Mouse (Mus musculus): ENCODE measurements around the gene 4930579F01Rik.

Gene 4930579F01Rik

DNA sequence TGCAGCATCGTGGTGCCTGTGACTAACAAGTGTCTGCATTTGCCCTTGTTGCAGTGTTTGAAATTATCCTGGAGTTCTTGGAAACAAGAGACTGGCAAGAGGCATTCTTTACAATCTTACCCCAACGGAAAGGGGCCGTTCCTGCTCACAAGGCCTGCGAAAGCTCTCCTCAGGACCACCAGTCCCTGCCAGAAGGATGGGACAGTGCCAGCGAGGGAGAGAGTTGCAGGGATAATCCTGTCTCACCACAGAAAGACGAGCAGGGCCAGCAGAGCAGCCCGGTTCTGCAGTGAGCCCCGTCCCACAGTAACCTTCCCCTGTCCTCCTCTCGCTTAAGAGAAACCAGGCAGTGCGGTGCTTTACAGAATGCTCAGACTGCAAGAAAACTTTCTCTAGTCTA, 37.0 kb downstream of the 4930579F01Rik start:
- TF ChIP-seq POU5F1 (IDR thresholded peaks at IDR 0.05; ENCODE audit: borderline replicate concordance, low read length), result no peak
- no peak for TF ChIP-seq NANOG (IDR thresholded peaks at IDR 0.05; ENCODE audit: borderline replicate concordance, low read length)
- no peak for TF ChIP-seq CTCF (conservative IDR thresholded peaks at IDR 0.05; ENCODE audit: low read length)
- Histone ChIP-seq H3K9me3 (ENCODE audit: low read length) (peaks cover 11% of the 10 kb centered on the region), H3K36me3 (ENCODE audit: insufficient read depth, low read length) (peaks cover 40% of the 10 kb centered on the region), H3K27me3 (ENCODE audit: insufficient read depth, low read length) (no peaks in the 10 kb centered on the region), H3K4me1 (replicated peaks; ENCODE audit: low read depth, low read length) (peaks cover 16% of the 10 kb centered on the region), H3K4me3 (replicated peaks; ENCODE audit: low read length) (no peak overlapping the region)

DNA sequence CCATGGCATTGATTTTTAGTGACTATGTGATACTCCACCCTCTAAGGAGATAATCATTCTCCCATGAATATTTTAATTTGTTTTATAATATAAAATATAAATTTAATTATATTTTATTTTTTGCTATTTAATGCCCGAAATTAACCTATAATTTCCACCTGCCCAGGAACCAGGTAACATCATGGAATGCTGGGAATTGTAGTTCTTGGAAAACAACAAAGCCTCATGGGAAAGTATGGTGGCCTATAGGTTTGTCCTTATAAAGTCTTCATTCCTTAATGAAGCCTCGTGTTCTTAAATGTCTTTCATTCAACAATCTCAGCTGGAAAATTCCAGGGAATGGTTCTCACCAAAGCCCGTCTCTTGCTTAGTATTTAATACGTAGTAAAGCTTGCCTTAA, 38.6 kb downstream of the 4930579F01Rik start:
- Histone ChIP-seq H3K4me1 (replicated peaks; ENCODE audit: low read depth, low read length) (peaks cover 14% of the 10 kb centered on the region), H3K9me3 (ENCODE audit: low read length) (peaks cover 11% of the 10 kb centered on the region), H3K27me3 (ENCODE audit: insufficient read depth, low read length) (no peaks in the 10 kb centered on the region), H3K4me3 (replicated peaks; ENCODE audit: low read length) (no peak overlapping the region), H3K36me3 (ENCODE audit: insufficient read depth, low read length) (peaks cover 55% of the 10 kb centered on the region)
- TF ChIP-seq NANOG (IDR thresholded peaks at IDR 0.05; ENCODE audit: borderline replicate concordance, low read length) (no peak), CTCF (conservative IDR thresholded peaks at IDR 0.05; ENCODE audit: low read length) (no peak), POU5F1 (IDR thresholded peaks at IDR 0.05; ENCODE audit: borderline replicate concordance, low read length) (no peak)

DNA sequence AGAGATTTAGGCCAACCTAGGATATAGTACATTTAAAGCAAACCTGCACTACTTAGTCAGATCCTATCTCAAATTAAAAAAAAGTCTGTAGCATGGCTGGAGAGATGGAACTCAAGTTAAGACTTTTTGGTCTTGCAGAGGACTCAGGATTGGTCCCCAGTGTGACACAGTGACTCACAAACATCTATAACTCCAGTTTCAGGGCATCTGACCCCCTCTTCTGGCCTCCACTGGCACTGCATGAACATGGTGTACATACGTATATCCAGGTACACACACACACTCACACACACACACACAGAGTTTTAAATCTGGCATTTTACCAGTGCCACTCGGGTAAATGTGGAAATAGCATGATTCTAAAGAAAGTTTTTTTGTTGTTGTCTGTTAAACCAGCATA, 44.8 kb downstream of the 4930579F01Rik start:
- Histone ChIP-seq H3K4me1 (replicated peaks; ENCODE audit: low read depth, low read length) (peaks cover 7% of the 10 kb centered on the region), H3K27me3 (ENCODE audit: insufficient read depth, low read length) (no peaks in the 10 kb centered on the region), H3K4me3 (replicated peaks; ENCODE audit: low read length) (no peak overlapping the region), H3K36me3 (ENCODE audit: insufficient read depth, low read length) (peaks cover 51% of the 10 kb centered on the region), H3K9me3 (ENCODE audit: low read length) (peaks cover 11% of the 10 kb centered on the region)
- no peak for TF ChIP-seq NANOG (IDR thresholded peaks at IDR 0.05; ENCODE audit: borderline replicate concordance, low read length)
- peak; percentile 28 for TF ChIP-seq CTCF (conservative IDR thresholded peaks at IDR 0.05; ENCODE audit: low read length)
- no peak for TF ChIP-seq POU5F1 (IDR thresholded peaks at IDR 0.05; ENCODE audit: borderline replicate concordance, low read length)

DNA sequence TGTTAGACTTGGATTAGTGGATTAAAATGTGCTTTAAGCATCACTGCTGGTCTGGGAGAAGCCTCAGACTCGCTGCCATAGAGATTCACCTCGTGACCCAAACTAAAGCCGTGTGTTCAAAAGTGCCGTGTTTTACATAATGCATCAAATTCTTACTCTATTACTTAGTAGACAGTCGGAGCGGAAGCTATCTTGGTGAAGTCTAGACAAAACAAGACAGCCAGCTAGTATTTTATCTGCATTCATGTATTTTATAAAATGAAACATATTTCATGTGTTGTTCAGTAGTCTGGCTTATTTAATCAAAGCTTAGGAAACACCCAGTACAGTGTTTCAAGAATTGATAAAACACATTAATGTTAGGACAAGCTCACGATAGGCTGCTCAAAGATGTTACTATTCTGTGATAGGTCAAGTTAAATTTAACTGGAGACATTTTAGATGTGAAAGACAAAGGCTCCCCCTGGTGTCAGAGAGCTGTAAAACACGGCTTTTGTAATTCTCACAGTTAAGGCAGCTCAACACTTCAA, 48.9 kb downstream of the 4930579F01Rik start, which contains the start of gene Mttp:
Mttp (minus strand) TSS at position 327 of the 530 bp plus-strand sequence.
- Histone ChIP-seq H3K4me3 (replicated peaks; ENCODE audit: low read length) (peak within 1 kb of the TSS; percentile 86), H3K4me1 (replicated peaks; ENCODE audit: low read depth, low read length) (peaks cover 15% of the 10 kb centered on the region), H3K9me3 (ENCODE audit: low read length) (no peaks in the 10 kb centered on the region), H3K36me3 (ENCODE audit: insufficient read depth, low read length) (peaks cover 18% of the 10 kb centered on the region), H3K27me3 (ENCODE audit: insufficient read depth, low read length) (no peaks in the 10 kb centered on the region)
- peak; percentile 45 for TF ChIP-seq CTCF (conservative IDR thresholded peaks at IDR 0.05; ENCODE audit: low read length)
- TF ChIP-seq POU5F1 (IDR thresholded peaks at IDR 0.05; ENCODE audit: borderline replicate concordance, low read length), result no peak

DNA sequence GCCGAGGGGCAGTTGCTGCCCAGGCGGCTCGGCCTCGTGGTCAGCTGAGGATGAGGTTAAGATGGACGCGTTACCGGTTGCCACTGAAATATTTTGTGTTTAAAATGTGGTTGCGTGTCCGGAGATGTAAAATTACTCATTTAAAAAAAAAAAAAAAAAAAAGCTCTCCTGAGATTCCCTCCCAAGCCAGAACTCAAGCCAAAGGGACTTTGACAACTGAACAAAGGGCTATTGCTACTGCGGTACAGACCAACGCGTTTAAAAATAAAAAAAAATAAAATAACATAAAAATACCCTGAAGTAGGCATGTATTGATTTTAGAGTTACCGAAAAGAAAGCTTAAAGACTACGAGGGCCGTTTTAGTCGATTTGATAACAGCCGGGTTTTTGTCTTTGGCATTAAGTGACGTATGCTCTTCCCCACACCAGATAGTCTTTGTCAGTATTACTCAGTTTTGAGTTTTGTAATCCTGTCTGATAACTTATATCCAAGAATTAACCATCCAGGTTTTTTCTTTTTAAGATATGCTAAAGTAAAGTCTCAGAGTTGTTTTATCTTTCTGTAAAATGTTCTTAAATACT, 49.5 kb downstream of the 4930579F01Rik start:
- Histone ChIP-seq H3K9me3 (ENCODE audit: low read length) (no peaks in the 10 kb centered on the region), H3K27me3 (ENCODE audit: insufficient read depth, low read length) (no peaks in the 10 kb centered on the region), H3K4me3 (replicated peaks; ENCODE audit: low read length) (peak overlapping the region; percentile 86), H3K36me3 (ENCODE audit: insufficient read depth, low read length) (peaks cover 16% of the 10 kb centered on the region), H3K4me1 (replicated peaks; ENCODE audit: low read depth, low read length) (peaks cover 15% of the 10 kb centered on the region)
- TF ChIP-seq CTCF (conservative IDR thresholded peaks at IDR 0.05; ENCODE audit: low read length) (no peak), POU5F1 (IDR thresholded peaks at IDR 0.05; ENCODE audit: borderline replicate concordance, low read length) (no peak), NANOG (IDR thresholded peaks at IDR 0.05; ENCODE audit: borderline replicate concordance, low read length) (no peak)

DNA sequence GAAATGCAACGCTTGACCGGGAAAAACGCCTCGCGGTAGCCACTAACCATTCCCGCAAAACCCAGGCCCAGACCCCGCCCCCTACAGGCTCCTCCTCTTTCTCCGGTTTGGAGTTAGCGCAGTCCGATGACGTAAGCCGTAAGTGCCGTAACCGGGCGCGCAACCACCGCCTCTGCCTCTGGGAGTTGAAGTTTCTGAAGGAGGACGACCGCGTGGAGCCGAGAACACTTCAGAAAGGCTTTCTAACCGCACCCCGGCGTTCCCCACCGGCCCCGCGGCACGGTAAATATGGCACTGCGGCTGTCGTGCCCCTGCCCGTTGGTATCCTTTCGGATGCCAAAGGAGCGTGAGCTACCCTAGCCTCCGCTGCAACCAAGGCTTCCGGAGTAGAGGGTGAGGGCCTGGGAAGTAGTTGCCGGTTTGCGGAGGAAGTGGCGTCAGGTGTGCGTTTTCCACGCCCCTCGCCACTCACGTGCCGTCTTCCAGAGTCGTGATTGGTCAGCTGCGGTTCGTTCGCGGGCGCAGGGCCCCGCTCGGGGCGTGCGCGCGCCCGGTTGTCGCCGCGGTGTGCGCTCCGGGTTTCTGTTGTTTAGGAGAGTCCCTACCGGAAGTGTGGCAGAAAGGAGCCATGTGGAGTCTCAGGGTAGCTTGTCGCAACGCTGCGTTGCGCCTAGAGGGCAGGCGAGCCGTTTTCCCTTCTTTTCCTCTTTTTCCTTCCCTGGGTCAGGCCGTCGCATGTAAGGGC, 50.1 kb downstream of the 4930579F01Rik start, which contains the start of gene Trmt10a:
Trmt10a (plus strand) TSS at position 134 of the 745 bp plus-strand sequence.
- peaks cover 15% of the 10 kb centered on the region for H3K4me1 ChIP-seq (replicated peaks; ENCODE audit: low read depth, low read length)
- TF ChIP-seq NANOG (IDR thresholded peaks at IDR 0.05; ENCODE audit: borderline replicate concordance, low read length) (no peak), POU5F1 (IDR thresholded peaks at IDR 0.05; ENCODE audit: borderline replicate concordance, low read length) (no peak), CTCF (conservative IDR thresholded peaks at IDR 0.05; ENCODE audit: low read length) (no peak)
- H3K4me3 ChIP-seq (replicated peaks; ENCODE audit: low read length), result peak within 1 kb of the TSS; percentile 86
- H3K27me3 ChIP-seq (ENCODE audit: insufficient read depth, low read length), result no peaks in the 10 kb centered on the region
- H3K36me3 ChIP-seq (ENCODE audit: insufficient read depth, low read length), result peaks cover 9% of the 10 kb centered on the region
- H3K9me3 ChIP-seq (ENCODE audit: low read length), result no peaks in the 10 kb centered on the region

DNA sequence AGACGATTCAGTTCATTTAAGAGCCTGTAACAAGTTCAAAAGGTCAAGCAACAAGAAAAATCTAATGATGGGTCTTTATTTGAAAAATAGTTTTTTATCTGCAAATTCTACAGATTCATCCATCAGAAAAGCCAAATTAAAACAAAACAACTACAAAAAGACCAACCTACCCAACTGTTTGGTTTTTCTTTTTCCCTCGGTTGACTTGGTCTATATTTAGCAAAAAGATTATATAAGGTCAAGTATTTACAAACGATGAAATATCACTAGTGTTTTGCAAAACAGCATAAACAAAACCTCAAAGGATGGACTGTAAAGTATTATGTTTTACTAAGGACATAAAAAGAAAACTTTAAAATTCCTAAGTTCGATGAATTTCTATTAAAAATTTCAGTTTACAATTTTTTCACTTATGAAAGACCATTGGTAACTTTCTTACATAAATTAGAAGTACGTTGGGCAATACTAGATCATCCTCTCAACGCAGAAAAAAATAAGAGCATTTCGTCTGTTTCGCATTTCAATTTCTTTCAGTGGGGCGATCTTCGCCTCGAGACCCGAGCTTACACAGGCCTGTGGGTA, 50.8 kb downstream of the 4930579F01Rik start:
- H3K9me3 ChIP-seq (ENCODE audit: low read length), result peaks cover 6% of the 10 kb centered on the region; the same call in 1 of the 2 replicates
- H3K4me1 ChIP-seq (replicated peaks; ENCODE audit: low read depth, low read length), result peaks cover 15% of the 10 kb centered on the region
- H3K27me3 ChIP-seq (ENCODE audit: insufficient read depth, low read length), result no peaks in the 10 kb centered on the region
- TF ChIP-seq CTCF (conservative IDR thresholded peaks at IDR 0.05; ENCODE audit: low read length) (no peak), POU5F1 (IDR thresholded peaks at IDR 0.05; ENCODE audit: borderline replicate concordance, low read length) (no peak), NANOG (IDR thresholded peaks at IDR 0.05; ENCODE audit: borderline replicate concordance, low read length) (no peak)
- H3K36me3 ChIP-seq (ENCODE audit: insufficient read depth, low read length), result peaks cover 4% of the 10 kb centered on the region; the same call in 1 of the 2 replicates
- H3K4me3 ChIP-seq (replicated peaks; ENCODE audit: low read length), result peak overlapping the region; percentile 86
